Mouse (Mus musculus): ENCODE results near the gene Stard3nl. TPM values are rescaled to one million over a fixed set of nuclear protein-coding genes. Genes with fewer than 3 reads are reported as not detected.

The Stard3nl gene
- 98.3 and 101 TPM in 2 replicates for polyA plus RNA-seq (2015; fragmentation: Nextera tagmentation; extraction: Ambion mirVana)

DNA sequence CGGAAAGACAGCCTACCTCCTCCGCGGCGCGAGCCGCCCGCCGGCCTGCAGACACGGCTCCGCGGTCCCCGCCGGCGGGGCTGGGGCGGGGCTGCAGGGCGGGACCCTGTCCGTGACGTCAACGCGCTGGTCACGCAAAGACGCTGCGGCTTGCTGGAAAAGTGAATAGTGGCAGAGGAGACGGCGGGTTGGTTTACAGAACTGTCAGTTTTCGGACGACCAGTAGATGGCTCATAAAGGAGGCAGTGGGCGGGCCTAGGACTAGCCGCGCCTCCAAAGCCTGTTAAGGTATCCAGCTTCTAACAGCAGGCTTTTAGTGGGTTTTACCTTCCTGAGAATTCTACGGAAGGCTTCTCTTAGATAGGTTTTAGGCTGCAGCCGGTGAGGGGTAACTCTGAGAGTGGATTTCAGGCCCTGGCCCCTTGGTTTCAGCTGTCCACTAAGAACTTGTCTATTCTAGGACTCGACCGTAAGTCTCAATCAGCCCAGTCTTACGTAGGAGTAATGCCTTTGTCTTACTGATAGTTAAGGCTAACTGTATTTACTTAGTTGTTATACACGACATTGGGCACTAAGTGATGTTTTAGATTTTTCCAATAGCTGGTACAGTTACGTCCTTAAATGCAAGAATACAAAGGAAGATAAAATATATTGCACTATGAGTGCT, at the start of gene Stard3nl:
TSS of gene Stard3nl (minus strand) at position 108 of the 667 bp plus-strand sequence.
- Histone ChIP-seq H3K36me3 (no peaks in the 10 kb centered on the region), H3K4me1 (peaks cover 21% of the 10 kb centered on the region), H3K4me3 (peak within 1 kb of the TSS; percentile 82), H3K9ac (peak within 1 kb of the TSS; percentile 88), H3K27me3 (no peaks in the 10 kb centered on the region), H3K4me2 (replicated peaks) (peak within 1 kb of the TSS; percentile 67), H3K27ac (peak within 1 kb of the TSS; percentile 88), H3K9me3 (no peaks in the 10 kb centered on the region)
- ATAC-seq (ENCODE audit: low FRiP score, low read depth) = peak; percentile 100
- under 1% methylated on average over 37 of the region's 37 CpGs for WGBS

DNA sequence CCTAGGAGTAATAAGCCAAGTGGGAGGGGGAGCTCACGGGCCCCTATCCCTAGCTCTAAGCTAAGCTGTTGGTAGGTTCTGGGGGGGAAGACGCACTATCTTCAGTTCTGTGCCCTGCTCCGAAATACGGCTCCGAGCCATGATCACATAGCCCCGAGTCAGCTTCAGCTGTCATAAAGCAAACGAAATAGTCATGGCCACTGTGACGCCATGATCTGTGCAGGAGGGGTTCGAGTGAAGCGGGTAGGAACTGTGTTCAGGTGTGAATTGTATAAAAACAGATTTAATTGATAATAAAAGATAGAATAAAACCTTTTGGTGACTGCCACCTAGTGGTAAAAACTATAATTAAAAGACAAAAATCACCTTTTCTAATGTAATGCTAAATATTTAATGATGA, 42.4 kb upstream of the Stard3nl start:
- Histone ChIP-seq H3K9ac (no peak overlapping the region), H3K27ac (no peak overlapping the region), H3K4me3 (no peak overlapping the region), H3K4me2 (replicated peaks) (no peak overlapping the region), H3K27me3 (no peaks in the 10 kb centered on the region), H3K4me1 (no peaks in the 10 kb centered on the region), H3K9me3 (no peaks in the 10 kb centered on the region), H3K36me3 (no peaks in the 10 kb centered on the region)
- WGBS = 72% methylated on average over 10 of the region's 10 CpGs
- ATAC-seq (ENCODE audit: low FRiP score, low read depth) = no peak

DNA sequence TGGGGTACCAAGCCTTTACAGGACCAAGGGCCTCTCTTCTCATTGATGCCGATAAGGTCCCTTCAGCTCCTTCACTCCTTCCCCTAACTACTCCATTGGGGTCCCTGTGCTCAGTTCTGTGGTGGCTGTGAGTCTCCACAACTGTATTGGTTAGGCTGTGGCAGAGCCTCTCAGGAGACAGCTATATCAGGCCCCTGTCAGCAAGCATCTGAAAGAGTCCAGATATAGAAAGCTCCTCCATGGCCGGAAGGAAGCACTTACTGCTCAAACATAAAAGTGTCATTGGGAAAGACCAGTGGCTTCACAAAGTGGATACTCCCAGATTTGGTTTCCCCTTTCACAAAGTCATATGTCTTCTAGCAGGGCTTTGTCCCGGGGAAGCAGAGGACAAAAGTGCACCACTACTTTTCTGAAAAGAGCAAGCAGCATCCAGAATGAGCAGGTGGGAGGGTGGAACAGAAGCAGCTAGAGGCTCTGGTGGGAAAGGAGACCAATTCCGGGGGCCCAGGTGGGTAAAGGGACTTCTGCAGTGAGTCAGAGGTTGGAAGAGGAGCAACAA, 34.3 kb upstream of the Stard3nl start:
- H3K9me3 ChIP-seq = no peaks in the 10 kb centered on the region
- H3K4me1 ChIP-seq = no peaks in the 10 kb centered on the region
- H3K36me3 ChIP-seq = no peaks in the 10 kb centered on the region
- no peak for ATAC-seq (ENCODE audit: low FRiP score, low read depth)
- H3K27me3 ChIP-seq = no peaks in the 10 kb centered on the region
- H3K27ac ChIP-seq = no peak overlapping the region
- 53% methylated on average over 4 of the region's 4 CpGs for WGBS
- no peak overlapping the region for H3K9ac ChIP-seq
- H3K4me3 ChIP-seq = no peak overlapping the region
- H3K4me2 ChIP-seq (replicated peaks) = no peak overlapping the region

DNA sequence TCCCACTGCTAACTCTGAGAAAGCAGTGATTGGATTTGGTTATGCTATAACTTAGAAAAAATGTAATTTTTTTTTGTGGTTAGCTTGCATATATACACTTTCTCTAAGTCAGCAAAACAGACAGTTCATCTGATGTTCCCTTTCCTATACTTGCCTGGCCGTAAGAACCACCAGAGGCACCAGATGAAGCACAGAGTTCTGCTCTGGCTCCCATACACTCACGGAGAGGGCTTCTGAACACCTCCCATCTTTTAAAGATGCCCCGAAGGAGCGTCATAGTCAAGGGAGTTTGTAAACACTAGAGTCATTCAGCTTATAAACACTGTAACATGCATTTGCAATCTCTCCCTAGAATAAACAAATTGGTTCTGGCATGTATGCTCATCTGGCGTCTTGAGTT, 32.5 kb upstream of the Stard3nl start:
- no peak overlapping the region for H3K4me3 ChIP-seq
- H3K27me3 ChIP-seq = no peaks in the 10 kb centered on the region
- ATAC-seq (ENCODE audit: low FRiP score, low read depth) = no peak
- H3K4me2 ChIP-seq (replicated peaks) = no peak overlapping the region
- no peak overlapping the region for H3K27ac ChIP-seq
- no peak overlapping the region for H3K9ac ChIP-seq
- no peaks in the 10 kb centered on the region for H3K36me3 ChIP-seq
- no peaks in the 10 kb centered on the region for H3K9me3 ChIP-seq
- WGBS = 67% methylated on average over 5 of the region's 5 CpGs
- H3K4me1 ChIP-seq = no peaks in the 10 kb centered on the region

DNA sequence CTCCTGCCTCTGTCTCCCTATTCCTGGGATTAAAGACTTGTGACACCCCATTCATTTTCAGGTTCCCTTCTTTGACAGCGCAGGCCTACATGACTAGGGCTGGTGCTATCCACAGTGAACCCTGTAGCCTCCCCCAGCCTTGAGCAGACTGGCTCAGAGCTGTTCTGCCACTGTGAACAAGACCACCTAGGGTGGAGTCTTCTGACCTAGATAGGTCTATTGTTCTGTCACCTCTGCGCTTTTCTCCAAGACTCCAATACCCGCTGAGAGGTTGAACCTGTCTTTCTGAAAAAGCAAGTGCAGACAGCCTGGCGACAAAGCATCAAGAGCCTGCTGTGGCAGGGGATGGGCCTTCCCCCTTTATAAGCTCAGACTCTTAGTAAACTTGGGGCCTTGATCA, 29.0 kb upstream of the Stard3nl start:
- Histone ChIP-seq H3K4me2 (replicated peaks) (no peak overlapping the region), H3K4me1 (no peaks in the 10 kb centered on the region), H3K27me3 (no peaks in the 10 kb centered on the region), H3K27ac (no peak overlapping the region), H3K4me3 (no peak overlapping the region), H3K36me3 (no peaks in the 10 kb centered on the region), H3K9ac (no peak overlapping the region), H3K9me3 (no peaks in the 10 kb centered on the region)
- 86% methylated on average over 4 of the region's 4 CpGs for WGBS
- ATAC-seq (ENCODE audit: low FRiP score, low read depth) = no peak

DNA sequence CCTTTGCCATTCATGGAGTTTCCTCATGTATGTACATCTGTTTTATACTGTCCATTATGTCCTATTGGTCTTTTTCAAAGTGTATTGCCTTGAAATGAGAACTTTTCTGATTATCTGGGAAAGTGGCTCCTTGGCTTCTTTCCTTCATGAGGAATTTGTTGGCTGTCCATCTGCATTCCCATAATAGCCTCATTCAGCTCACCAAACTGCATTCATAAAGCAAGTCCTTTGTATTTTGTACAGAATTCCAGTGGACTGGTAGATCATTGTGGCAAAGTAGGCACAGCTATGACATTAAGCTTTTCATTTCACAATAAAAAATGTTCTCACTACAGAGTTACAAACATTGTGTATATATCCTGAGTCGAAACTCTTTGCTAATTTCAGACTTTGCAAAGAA, 26.9 kb upstream of the Stard3nl start:
- no peak overlapping the region for H3K4me3 ChIP-seq
- no peaks in the 10 kb centered on the region for H3K4me1 ChIP-seq
- no peak overlapping the region for H3K9ac ChIP-seq
- WGBS = 76% methylated on average over 1 of the region's 1 CpGs
- no peak for ATAC-seq (ENCODE audit: low FRiP score, low read depth)
- no peaks in the 10 kb centered on the region for H3K36me3 ChIP-seq
- H3K27me3 ChIP-seq = no peaks in the 10 kb centered on the region
- no peaks in the 10 kb centered on the region for H3K9me3 ChIP-seq
- no peak overlapping the region for H3K27ac ChIP-seq
- H3K4me2 ChIP-seq (replicated peaks) = no peak overlapping the region

DNA sequence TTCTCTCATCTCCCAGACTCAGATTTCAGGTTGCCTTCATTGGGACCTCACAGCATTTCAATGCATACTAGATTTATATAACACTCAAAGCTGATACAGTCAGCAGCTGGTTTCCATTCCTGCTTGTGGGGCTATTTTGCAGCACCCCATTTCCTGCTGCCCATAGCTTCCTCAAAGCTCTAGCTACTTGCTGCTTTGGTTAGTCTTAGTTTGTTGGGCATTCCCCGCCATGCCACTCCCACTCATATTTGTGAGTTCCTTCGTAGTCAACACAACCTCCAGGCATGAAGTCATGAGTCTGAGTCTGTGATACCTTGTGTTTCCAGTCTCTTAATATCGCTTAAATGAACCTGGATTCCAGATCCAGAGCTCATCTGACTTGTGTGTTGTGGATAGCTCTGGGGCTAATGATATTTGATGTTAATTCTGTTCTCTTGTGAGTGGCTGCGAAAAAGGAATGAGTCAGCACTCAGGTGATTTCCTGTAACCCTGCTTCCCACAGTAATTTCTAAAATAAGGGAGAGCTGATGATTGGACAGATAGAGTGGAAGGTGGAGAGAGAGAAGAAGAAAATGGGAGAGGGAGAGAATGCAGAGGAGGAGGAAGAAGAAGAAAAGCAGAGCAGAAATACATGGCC, 22.4 kb upstream of the Stard3nl start:
- Histone ChIP-seq H3K36me3 (no peaks in the 10 kb centered on the region), H3K4me1 (no peaks in the 10 kb centered on the region), H3K4me2 (replicated peaks) (no peak overlapping the region), H3K27me3 (no peaks in the 10 kb centered on the region), H3K27ac (no peak overlapping the region), H3K4me3 (no peak overlapping the region), H3K9ac (no peak overlapping the region), H3K9me3 (no peaks in the 10 kb centered on the region)
- no peak for ATAC-seq (ENCODE audit: low FRiP score, low read depth)
- 84% methylated on average over 4 of the region's 4 CpGs for WGBS

DNA sequence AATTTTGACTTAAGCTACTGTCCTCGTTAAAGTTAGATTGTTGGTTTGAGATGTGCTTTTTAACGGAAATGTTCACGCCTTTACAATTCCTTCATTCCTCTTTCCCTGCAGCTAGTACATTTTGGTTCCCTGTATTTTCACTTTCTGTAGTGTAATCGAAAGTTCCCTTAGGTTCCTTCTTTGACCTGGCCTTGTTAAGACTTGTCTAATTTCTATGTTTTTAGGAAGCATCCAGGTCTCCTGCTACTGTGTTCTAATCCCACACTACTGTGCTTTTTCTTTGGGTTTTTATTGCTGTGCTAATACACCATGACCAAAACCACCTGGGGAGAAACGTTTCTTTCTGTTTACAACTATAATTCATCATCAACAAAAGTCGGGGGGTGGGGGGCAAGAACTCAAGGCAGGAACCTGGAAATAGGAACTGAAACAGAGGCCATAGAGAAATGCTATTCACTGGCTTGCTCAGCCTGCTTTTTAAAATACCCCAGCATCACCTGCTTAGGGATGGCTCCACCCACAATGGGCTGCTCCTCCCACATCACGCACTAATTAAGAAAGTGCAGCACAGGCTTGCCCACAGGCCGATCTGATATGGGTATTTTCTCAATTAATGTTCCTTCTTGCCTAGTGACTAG, 20.4 kb upstream of the Stard3nl start:
- H3K36me3 ChIP-seq = no peaks in the 10 kb centered on the region
- no peak overlapping the region for H3K27ac ChIP-seq
- H3K4me2 ChIP-seq (replicated peaks) = no peak overlapping the region
- no peak overlapping the region for H3K9ac ChIP-seq
- 58% methylated on average over 8 of the region's 8 CpGs for WGBS
- no peaks in the 10 kb centered on the region for H3K27me3 ChIP-seq
- H3K4me3 ChIP-seq = no peak overlapping the region
- no peak for ATAC-seq (ENCODE audit: low FRiP score, low read depth)
- no peaks in the 10 kb centered on the region for H3K4me1 ChIP-seq
- no peaks in the 10 kb centered on the region for H3K9me3 ChIP-seq

DNA sequence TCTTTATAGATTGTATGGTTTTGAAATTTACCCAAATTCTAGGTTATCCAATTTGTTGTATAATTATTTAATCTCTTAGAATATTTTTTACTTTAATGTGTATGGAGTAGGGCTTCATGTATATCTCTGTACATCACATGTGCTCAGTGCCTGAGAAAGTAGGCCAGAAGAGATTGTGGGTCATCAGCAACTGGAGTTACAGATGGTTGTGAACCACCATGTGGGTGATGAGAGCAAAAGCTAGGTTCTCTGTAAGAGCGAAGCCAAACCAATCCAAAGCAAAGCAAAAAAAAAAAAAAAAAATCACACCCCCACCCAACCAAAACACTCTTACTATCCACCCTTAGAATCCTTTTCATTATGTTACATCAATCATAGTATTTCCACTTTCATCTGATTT, 19.7 kb upstream of the Stard3nl start:
- Histone ChIP-seq H3K9ac (no peak overlapping the region), H3K4me3 (no peak overlapping the region), H3K27ac (no peak overlapping the region), H3K36me3 (no peaks in the 10 kb centered on the region), H3K4me2 (replicated peaks) (no peak overlapping the region), H3K27me3 (no peaks in the 10 kb centered on the region), H3K9me3 (no peaks in the 10 kb centered on the region), H3K4me1 (no peaks in the 10 kb centered on the region)
- no peak for ATAC-seq (ENCODE audit: low FRiP score, low read depth)
- 94% methylated on average over 1 of the region's 1 CpGs for WGBS

DNA sequence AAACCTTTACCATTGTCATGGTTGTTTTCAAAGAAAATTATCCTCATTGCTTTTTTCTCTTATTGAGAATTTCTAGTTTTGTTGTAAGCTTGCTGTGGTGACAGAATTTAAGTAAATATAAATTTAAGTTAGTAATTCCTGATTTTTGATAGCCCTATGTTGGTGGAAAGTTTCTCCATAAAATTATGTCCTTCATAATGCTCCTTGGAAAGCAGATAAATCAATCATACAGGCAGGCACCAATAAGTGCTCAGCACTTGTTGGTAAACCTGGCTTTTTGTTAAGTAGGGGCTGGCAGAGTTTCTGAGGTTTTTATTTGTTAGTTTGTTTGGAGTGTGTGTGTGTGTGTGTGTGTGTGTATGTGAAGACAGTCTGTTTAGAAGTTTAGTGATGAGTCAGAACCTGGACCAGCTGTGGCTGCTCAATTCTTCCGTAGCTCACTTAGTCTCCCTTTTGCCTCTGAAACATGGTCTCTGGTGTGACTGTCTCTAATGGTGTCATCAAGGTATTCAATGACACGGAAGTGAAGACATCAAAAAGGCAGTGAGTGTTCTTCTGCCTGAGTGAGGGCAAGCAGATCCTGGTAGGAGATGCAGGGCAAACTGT, 16.8 kb upstream of the Stard3nl start:
- Histone ChIP-seq H3K27ac (no peak overlapping the region), H3K4me3 (no peak overlapping the region), H3K36me3 (no peaks in the 10 kb centered on the region), H3K4me2 (replicated peaks) (no peak overlapping the region), H3K9me3 (no peaks in the 10 kb centered on the region), H3K4me1 (no peaks in the 10 kb centered on the region), H3K9ac (no peak overlapping the region), H3K27me3 (no peaks in the 10 kb centered on the region)
- 79% methylated on average over 2 of the region's 2 CpGs for WGBS
- ATAC-seq (ENCODE audit: low FRiP score, low read depth) = no peak

DNA sequence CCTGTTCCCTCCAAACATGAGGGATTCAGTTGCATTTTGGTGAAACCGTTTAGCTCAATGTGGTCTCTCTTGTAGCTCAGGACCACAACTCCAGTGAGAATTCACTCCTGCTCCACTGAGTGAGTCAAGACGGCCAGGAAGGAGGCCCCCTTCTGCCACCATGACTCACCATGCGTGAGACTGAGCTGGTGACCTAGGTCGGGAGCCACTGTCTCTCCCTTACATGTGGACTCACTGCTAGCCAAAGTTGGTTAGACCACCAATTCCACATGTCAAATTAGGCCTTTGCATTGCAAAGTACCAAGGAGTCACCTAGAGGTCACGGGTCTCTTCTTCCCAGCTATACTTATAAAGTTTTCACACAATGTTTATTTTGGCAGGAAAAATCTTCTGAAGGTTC, 16.3 kb upstream of the Stard3nl start:
- no peak overlapping the region for H3K27ac ChIP-seq
- WGBS = 69% methylated on average over 5 of the region's 5 CpGs
- no peaks in the 10 kb centered on the region for H3K4me1 ChIP-seq
- no peaks in the 10 kb centered on the region for H3K36me3 ChIP-seq
- H3K4me2 ChIP-seq (replicated peaks) = no peak overlapping the region
- no peaks in the 10 kb centered on the region for H3K9me3 ChIP-seq
- ATAC-seq (ENCODE audit: low FRiP score, low read depth) = no peak
- no peaks in the 10 kb centered on the region for H3K27me3 ChIP-seq
- H3K4me3 ChIP-seq = no peak overlapping the region
- no peak overlapping the region for H3K9ac ChIP-seq

DNA sequence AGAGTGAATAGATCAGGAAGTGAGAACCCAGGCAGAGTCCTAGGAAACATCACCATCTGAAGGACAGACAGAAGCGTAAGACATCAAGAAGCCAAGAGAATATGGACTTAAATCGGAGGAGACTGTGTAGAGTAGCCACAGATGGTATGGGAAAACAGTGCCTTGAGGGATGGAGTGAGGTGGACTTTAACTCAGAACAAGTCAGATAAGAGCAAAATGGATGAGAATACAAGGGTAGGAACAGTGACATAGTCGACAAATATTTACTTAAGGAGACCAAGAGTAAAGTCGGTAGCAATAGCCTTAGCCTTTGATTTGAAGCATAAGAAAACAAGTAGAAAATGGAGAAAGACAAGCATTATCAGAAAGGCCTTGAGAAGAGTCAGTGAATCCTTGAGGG, 15.1 kb upstream of the Stard3nl start:
- ATAC-seq (ENCODE audit: low FRiP score, low read depth) = no peak
- Histone ChIP-seq H3K4me3 (no peak overlapping the region), H3K36me3 (no peaks in the 10 kb centered on the region), H3K27me3 (no peaks in the 10 kb centered on the region), H3K27ac (no peak overlapping the region), H3K9me3 (no peaks in the 10 kb centered on the region), H3K9ac (no peak overlapping the region), H3K4me1 (no peaks in the 10 kb centered on the region), H3K4me2 (replicated peaks) (no peak overlapping the region)
- 92% methylated on average over 4 of the region's 4 CpGs for WGBS

Measured in limb, embryonic 13.5 days (tissue).